Mouse (Mus musculus) cerebellum, adult 2 months (tissue): Measurements from ENCODE around the gene Zfp65. TPM values are rescaled to one million over a fixed set of nuclear protein-coding genes. Genes with fewer than 3 reads are reported as not detected.
"Not testable (repeated sequence)": the region's sequence is repeated elsewhere in the genome, so short reads cannot be mapped to it uniquely, and the experiment has no call there.

Experiments
- DNase-seq, 2 experiments: peaks; one replicate each; pipeline ENCODE4 v3.0.0; 2021
- H3K27ac ChIP-seq: fragments of 200-500 bp; 2 replicates; pipeline ENCODE4 v1.5.1; 2012; ENCODE audit warnings: low read length, control low read depth, inconsistent platforms; ENCODE audit not compliant: insufficient read depth
- H3K27me3 ChIP-seq: fragments of 200-500 bp; 2 replicates; pipeline ENCODE4 v1.6.1; 2012; ENCODE audit warnings: inconsistent platforms, mild to moderate bottlenecking, low read length, moderate library complexity; ENCODE audit not compliant: control insufficient read depth, insufficient read depth
- H3K4me1 ChIP-seq: fragments of 200-500 bp; 2 replicates; pipeline ENCODE4 v1.6.1; 2011; ENCODE audit warnings: low read length; ENCODE audit not compliant: control insufficient read depth, insufficient read depth
- H3K4me3 ChIP-seq: fragments of 200-500 bp; replicated peaks from 2 replicates; pipeline ENCODE3; 2011; ENCODE audit warnings: mild to moderate bottlenecking, low read depth, low read length, control low read depth; ENCODE audit not compliant: insufficient read depth
- CTCF ChIP-seq: fragments of 200-500 bp; IDR thresholded peaks from 2 replicates; pipeline ENCODE4 v1.5.1; 2011; ENCODE audit warnings: low read depth, mild to moderate bottlenecking, control low read depth, low read length, moderate library complexity, borderline replicate concordance; ENCODE audit not compliant: insufficient read depth
- POLR2A ChIP-seq: fragments of 200-500 bp; IDR thresholded peaks from 2 replicates; pipeline ENCODE4 v1.6.1; 2011; ENCODE audit warnings: low read length, control low read depth, borderline replicate concordance; ENCODE audit not compliant: insufficient read depth
- WGBS: fragments of 180-500 bp; shearing (Covaris S2); methylation state at CpG from one replicate; pipeline ENCODE4 v1.1.7; 2018; 5-methylcytosine and 5-hydroxymethylcytosine counted together
- polyA plus RNA-seq: library from polyadenylated mRNA; depleted of rRNA; stranded (reverse); fragments of >200 nt; gene quantifications from 2 replicates; pipeline ENCODE4 v1.2.3, GENCODE M21; 2012; rRNA removed

The Zfp65 gene
- polyA plus RNA-seq, 1 experiment = 4.9 TPM

DNA sequence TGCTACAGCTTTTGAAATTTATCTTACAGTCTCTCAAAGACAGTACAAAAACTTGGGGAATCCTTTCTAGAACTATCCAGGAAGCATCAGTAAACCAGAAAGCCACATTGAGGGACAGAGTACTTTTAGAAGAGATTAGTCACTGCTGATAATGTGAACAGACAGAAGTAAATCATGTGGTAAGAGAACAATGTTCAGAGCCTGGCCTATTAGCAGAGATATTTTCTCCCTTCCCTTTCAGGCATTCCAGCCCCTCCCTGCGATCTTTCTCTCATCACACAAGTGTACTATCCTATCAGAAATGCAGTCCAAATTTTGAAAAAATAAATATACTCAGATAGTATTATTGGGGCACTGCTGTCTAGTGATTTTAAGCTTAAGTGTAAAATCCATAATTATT lies 867 bp downstream of the Zfp65 start:
- no peak for DNase-seq
- WGBS = 47% methylated on average over 1 of the region's 1 CpGs
- no peak for TF ChIP-seq CTCF
- no peak for TF ChIP-seq POLR2A
- H3K27me3 ChIP-seq = no peaks in the 10 kb centered on the region
- peak overlapping the region; percentile 14 for H3K4me3 ChIP-seq
- H3K4me1 ChIP-seq = no peaks in the 10 kb centered on the region; the same call in 1 of the 2 replicates
- no peak overlapping the region for H3K27ac ChIP-seq

DNA sequence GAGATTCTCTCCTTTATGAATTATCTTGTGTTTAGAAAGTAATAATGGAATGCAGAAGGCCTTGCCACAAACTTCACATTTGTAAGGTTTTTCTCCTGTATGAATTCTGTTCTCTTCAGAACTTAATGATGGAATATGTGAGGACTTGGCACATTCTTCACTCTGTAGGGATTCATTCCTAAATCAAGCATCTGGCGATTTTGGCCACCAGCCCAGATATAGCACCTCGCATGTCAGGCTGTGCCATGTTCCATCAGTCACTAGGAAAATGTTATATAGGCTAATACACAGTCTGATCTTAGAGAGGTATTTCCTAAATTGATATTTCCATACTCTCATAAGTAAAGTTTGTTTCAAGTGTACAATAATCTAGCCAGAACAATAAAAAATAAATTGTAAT lies 3.6 kb downstream of the Zfp65 start:
- H3K4me1 ChIP-seq, H3K27ac ChIP-seq, H3K4me3 ChIP-seq, H3K27me3 ChIP-seq: not testable (repeated sequence)
- 13% methylated on average over 2 of the region's 2 CpGs for WGBS
- DNase-seq = peak; percentile 25 to 26

DNA sequence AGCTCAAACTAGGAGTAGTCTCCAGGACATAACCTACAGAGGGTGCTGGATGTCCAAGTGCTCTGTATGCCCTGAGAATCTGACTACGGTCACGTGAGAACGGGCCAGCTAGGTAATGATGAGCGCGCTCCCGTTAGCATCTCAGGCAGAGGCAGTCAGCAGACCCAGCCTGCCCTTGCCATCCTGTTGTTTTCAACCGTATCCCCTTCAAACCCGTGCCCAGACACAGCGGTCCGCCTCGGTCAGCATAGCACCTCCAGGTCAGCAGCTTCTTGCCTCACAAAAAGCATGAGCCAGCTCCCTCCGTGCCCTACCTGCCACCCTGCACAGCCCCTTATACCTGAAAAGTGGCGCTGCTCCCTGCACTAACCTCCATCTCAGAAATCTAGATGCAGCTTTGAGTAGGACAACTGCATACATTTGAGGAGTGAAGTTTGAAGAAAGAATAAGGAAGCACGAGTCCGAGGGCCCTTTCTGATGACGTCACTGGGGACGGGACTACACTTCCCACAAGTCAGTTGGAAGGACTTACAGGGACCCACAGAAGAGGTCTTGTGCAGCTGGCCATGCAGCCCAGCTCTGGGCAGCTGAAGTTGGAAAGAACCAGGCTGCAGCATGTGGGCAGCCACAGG lies 5.0 kb downstream of the Zfp65 start:
- no peaks in the 10 kb centered on the region for H3K4me1 ChIP-seq
- TF ChIP-seq CTCF (no peak), POLR2A (peak; percentile 36; the same call in 1 of the 2 replicates)
- under 1% methylated on average over 17 of the region's 17 CpGs for WGBS
- H3K4me3 ChIP-seq = peak overlapping the region; percentile 77
- H3K27me3 ChIP-seq = no peaks in the 10 kb centered on the region
- peak; percentile 89 to 90 for DNase-seq
- peak overlapping the region; percentile 4; the same call in 1 of the 2 replicates for H3K27ac ChIP-seq

DNA sequence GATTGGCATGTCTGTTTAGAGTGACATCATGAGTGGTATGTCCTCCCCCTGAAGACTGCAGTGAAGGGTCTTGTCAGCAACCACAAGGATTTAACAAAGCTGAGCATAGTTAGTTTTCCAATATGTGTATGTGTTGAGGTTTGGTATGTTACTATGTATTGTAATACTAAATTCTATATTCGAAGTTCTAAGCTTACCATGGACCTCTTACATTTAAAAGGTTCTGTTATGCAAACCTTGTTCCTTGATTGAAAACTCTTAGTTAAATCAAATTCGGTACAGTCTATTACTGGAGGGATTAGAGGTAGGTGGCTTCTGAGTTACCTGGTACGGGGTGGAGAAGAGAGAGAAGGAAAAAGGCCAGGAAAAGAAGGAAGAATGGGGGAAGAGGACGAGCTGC lies 42.0 kb downstream of the Zfp65 start, which contains the start of gene Zfp738:
Gene Zfp738 (minus strand): TSS at position 101 of the 400 bp plus-strand sequence.
- TF ChIP-seq CTCF (no peak), POLR2A (no peak)
- DNase-seq = no peak
- Histone ChIP-seq H3K4me3 (no peak within 1 kb of the TSS), H3K27me3 (no peaks in the 10 kb centered on the region), H3K27ac (no peak within 1 kb of the TSS), H3K4me1 (no peaks in the 10 kb centered on the region)
- 77% methylated on average over 4 of the region's 4 CpGs for WGBS

DNA sequence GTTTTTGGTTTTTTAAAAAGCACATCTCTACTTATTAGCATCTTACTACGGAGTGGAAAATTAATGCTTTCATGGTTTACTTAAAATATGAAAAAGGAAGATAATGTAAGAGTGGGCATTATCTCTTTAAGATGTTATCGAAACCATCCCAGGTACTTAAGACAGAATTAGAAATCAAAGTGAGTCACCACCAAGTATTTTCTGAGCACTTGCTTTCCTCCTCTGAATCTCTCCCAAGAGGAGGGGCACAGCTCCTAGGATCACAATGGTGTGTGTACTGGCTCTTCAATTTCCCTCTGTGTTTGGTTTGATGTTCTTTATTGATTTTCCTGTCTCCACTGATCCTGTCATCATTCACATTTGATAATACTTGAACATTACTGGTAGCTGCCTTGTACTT lies 45.1 kb downstream of the Zfp65 start:
- 34% methylated on average over 2 of the region's 2 CpGs for WGBS
- H3K27me3 ChIP-seq, H3K4me1 ChIP-seq, H3K27ac ChIP-seq: not testable (repeated sequence)
- DNase-seq = peak in 1 of 2 experiments; percentile 6
- H3K4me3 ChIP-seq = peak overlapping the region; percentile 94

DNA sequence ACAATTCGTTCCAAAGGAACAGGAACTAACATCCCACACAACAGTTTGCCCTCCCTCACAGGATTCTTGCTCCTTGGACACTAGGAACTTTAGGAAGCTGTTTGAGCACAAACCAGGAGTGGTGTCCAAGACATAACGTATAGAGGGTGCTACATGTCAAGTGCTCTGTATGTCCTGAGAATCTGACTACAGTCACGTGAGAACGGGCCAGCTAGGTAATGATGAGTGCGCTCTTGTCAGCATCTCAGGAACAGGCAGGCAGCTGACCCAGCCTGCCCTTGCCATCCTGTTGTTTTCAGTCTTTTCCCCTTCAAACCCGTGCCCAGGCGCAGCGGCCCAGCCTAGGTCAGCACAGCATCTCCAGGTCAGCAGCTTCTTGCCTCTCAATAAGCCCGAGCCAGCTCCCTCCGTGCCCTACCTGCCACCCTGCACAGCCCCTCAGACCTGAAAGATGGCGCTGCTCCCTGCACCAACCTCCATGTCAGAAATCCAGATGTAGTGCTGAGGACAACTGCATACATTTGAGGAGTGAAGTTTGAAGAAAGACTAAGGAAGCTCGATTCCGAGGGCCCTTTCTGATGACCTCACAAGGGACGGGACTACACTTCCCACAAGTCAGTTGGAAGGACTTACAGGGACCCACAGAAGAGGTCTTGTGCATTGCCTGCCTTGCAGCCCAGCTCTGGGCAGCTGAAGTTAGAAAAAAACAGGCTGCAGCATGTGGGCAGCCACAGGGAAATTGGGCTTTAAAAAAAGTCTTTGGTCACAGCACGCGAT lies 45.8 kb downstream of the Zfp65 start:
- H3K27me3 ChIP-seq, H3K4me1 ChIP-seq: not testable (repeated sequence)
- peak overlapping the region; percentile 47 for H3K27ac ChIP-seq
- peak overlapping the region; percentile 94 for H3K4me3 ChIP-seq
- TF ChIP-seq POLR2A = peak; percentile 36; the same call in 1 of the 2 replicates
- 6% methylated on average over 16 of the region's 16 CpGs for WGBS
- DNase-seq = peak; percentile 86 to 90

DNA sequence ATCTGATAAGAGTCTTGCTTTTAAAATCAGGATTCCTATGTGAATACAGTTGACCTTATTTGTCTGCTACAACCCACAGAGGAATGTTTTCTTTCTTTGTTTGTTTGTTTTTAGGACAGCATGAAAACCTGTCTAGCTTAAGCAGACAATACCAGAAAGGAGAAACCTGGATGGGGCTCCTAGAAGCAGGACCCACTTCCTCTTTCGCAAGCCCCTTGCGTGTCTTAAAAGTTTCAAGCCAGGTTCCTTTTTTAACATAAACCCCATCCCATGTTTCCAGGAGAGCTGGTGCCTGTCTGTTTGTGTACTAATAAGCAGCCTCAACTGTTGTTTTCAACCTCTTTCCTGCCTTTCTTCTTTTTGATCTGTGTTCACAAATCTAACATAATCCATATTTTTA lies 54.1 kb downstream of the Zfp65 start:
- no peaks in the 10 kb centered on the region for H3K27me3 ChIP-seq
- H3K4me1 ChIP-seq = no peaks in the 10 kb centered on the region
- 95% methylated on average over 2 of the region's 2 CpGs for WGBS
- no peak overlapping the region for H3K4me3 ChIP-seq
- no peak for DNase-seq
- H3K27ac ChIP-seq = no peak overlapping the region
- TF ChIP-seq POLR2A (no peak), CTCF (no peak)

Other genes with a start within 250 kb of the Zfp65 start
- 10.0 and 12.6 TPM in 2 replicates for gene Zfp874b, start 244.9 kb downstream of the Zfp65 start, polyA plus RNA-seq
- gene Zfp58, start 228.6 kb downstream of the Zfp65 start, polyA plus RNA-seq = 7.1 and 7.7 TPM in 2 replicates
- gene Gm26965, start 203.0 kb downstream of the Zfp65 start, polyA plus RNA-seq = not detected in 2 replicates
- 27.9 and 29.0 TPM in 2 replicates for gene Zfp87, start 203.0 kb downstream of the Zfp65 start, polyA plus RNA-seq
- gene Zfp748, start 175.3 kb downstream of the Zfp65 start, polyA plus RNA-seq = 6.8 and 7.0 TPM in 2 replicates
- gene Zfp729b, start 119.5 kb downstream of the Zfp65 start, polyA plus RNA-seq = 3.8 TPM in 2 replicates
- not detected in 2 replicates for gene Gm49345, start 91.4 kb downstream of the Zfp65 start, polyA plus RNA-seq
- 4.2 and 5.1 TPM in 2 replicates for gene Zfp729a, start 91.4 kb downstream of the Zfp65 start, polyA plus RNA-seq
- gene Zfp738, start 42.1 kb downstream of the Zfp65 start, polyA plus RNA-seq = 11.5 and 13.5 TPM in 2 replicates
- gene Zfp85, start 26.1 kb upstream of the Zfp65 start, polyA plus RNA-seq = 4.0 and 5.0 TPM in 2 replicates
- 2.8 and 3.3 TPM in 2 replicates for gene Zfp493, start 50.5 kb upstream of the Zfp65 start, polyA plus RNA-seq
- gene Zfp273, start 84.6 kb upstream of the Zfp65 start, polyA plus RNA-seq = 5.4 and 6.0 TPM in 2 replicates
- gene Gm10037, start 101.9 kb upstream of the Zfp65 start, polyA plus RNA-seq = 10.4 and 12.3 TPM in 2 replicates
- gene BC048507, start 134.2 kb upstream of the Zfp65 start, polyA plus RNA-seq = not detected in 2 replicates